Mouse (Mus musculus): Measurements from ENCODE around the gene Nxt1.

The Nxt1 gene

DNA sequence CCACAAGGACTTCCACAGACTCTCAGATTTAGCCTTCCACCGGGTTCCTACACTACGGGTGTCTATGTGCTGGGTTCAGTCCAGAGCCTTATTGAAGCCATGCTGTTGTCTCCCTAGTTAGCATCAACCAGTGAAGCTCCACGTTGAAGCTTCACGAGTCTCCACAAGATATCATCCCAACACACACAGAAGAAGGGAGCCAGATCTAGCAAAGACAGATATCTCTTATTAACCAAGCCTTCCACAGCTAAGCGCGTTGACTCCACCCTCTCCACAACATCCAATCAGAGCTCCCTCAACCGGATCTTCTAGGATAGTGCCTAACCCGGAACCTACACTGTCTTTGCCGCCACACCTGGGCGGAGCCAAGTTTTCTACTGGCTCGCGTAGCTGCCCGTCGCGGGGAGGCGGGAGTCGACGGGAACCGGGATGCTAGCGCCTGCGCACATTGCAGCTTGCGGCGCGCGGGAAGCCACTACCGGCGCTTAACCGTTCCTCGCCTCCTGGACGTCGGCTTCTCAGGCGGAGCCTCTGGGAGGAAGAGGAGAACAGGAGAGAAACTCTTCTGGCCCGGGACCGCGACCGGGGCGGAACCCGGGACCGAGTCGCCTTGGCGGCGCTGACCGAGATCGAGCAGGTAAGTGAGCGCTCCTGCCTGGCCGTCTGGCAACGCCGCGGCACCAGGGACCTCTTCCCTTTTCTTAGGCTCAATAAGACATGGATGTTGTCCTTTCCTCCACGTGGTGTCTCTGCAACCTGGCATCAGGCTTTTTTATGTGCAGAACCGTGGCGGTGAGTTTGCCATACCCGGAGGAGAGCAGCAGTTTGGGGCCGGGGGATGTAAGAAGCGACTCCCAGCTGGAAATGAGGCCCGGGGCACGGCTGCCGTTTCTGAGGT, at the start of gene Nxt1:
Gene Nxt1, plus strand, starts transcription at position 403 of the 898 bp plus-strand sequence.
- DNase-seq (ENCODE audit: inconsistent age in 2 of 2, low spot score in 1 of 2): peak; percentile 99 to 100

DNA sequence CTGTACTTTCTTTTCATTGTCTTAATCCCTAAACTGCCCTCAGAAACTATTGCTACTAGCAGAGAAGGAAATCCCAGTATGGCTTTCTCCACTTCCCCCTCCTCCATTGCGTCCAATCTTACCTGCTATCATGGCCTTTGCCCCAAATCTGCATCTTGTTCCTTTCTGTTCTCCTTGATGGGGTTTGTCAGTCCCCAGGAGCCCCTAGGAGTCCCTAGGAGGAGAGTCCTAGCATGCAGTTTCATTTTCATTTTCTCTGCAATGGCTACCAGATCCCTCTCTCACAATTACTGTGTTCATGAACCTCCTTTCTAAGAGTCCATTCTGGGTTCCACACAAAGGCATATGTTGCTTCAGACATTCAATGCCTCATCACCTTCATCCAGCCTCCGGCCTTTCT, 49.3 kb upstream of the Nxt1 start:
- no peak for DNase-seq (ENCODE audit: inconsistent age in 2 of 2, low spot score in 1 of 2)

DNA sequence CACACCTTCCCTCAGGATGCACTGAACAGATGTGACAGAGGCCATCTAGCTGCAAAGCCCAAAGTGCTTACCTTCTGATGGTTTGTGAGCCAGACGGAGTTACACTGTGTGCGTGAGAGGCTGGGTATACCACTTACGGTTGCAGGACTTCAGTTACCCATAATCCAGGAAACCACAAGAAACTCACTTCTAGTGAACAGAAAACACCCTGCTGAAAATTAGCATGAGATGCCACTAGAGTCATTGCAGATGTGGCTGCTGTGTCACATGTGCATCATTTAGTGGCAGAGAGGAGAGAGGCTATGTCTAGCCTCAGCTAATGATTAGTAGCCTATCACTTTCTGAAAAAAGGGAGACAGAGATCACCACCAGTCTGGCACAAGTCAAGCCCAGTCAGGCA, 47.9 kb upstream of the Nxt1 start:
- no peak for DNase-seq (ENCODE audit: inconsistent age in 2 of 2, low spot score in 1 of 2)

DNA sequence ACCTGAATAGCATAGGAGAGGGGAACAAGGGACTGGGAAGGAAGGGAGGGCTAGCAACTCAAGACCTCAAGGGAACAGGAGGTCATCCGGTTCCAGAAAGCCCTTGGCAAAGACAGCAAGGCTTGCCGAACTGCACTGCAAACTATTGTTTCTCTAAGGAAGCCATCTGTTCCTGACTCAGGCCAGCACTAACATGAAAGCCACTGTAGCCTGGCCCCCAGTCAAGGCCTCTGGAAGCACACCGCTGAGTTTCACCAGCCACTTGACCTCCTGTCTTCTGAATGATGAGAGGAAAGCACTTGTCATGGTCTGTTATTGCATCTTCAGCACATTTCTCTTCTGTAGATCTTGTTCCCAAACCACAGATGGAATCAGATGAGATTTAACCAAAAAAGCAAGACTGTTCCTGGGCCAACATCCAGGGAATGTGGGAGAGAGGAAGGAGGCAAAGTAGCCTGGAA, 45.4 kb upstream of the Nxt1 start:
- DNase-seq (ENCODE audit: inconsistent age in 2 of 2, low spot score in 1 of 2): peak; percentile 71 to 88

DNA sequence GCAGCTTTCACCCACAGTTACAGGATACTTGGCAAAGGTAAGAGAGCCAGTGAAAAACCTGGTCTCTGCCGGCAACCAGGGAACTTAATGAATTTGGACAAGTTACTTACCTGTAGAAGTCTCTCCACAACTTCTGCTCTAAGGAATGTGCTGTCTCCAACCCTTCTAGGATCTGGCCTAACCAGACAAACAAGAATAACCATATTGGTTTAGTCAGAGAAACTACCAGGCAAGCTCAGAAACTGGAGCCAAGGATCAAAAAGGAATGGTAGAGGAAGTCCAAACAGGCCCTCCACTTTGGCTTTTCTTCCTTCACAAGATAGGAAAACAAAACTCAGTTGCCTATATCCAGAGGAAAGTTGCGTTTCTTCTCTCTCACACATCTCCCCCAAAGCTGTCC, 41.4 kb upstream of the Nxt1 start:
- DNase-seq (ENCODE audit: inconsistent age in 2 of 2, low spot score in 1 of 2): no peak

GRCm38 (mm10) chr2:148631602-148632001, 40.8 kb upstream of the Nxt1 start:
- DNase-seq (ENCODE audit: inconsistent age in 2 of 2, low spot score in 1 of 2): peak; percentile 14 to 49

- no peak for DNase-seq (ENCODE audit: inconsistent age in 2 of 2, low spot score in 1 of 2)
Observed at GRCm38 (mm10) chr2:148634466-148634865, 37.9 kb upstream of the Nxt1 start.

- no peak for DNase-seq (ENCODE audit: inconsistent age in 2 of 2, low spot score in 1 of 2)
Observed at GRCm38 (mm10) chr2:148642610-148643370, 29.6 kb upstream of the Nxt1 start.

DNA sequence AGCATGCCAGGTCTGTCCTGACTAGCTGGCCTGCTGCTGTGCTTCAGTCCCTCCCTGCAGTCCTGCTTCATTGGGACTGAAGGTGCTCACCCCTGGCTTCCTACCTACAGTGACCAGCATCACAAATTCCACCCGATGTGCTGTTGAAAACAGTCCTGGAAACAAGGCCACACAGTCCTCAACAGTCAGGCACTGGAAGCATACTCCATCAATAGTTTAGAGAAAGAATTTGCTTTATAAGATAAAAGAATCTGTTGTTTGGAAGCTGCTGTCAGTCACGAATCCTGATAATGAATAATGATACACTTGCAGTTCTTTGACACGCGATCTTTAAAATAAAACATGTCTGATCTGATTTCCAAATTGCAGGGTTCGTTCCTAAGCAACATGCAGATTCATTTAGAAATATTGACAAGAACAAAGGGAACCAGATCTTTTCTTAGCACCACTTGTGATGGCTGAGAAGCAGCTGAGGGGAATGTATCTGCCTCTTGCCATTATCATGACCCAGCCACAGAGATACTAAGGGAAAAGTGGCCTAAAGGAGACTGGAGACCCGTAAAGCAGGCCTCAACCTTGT, 27.9 kb upstream of the Nxt1 start:
- DNase-seq (ENCODE audit: inconsistent age in 2 of 2, low spot score in 1 of 2): no peak

GRCm38 (mm10) chr2:148650587-148651357, 21.6 kb upstream of the Nxt1 start:
- no peak for DNase-seq (ENCODE audit: inconsistent age in 2 of 2, low spot score in 1 of 2)

- DNase-seq (ENCODE audit: inconsistent age in 2 of 2, low spot score in 1 of 2): peak; percentile 61 to 88
Observed at GRCm38 (mm10) chr2:148654961-148655360, 17.4 kb upstream of the Nxt1 start.

GRCm38 (mm10) chr2:148663458-148663857, 8.9 kb upstream of the Nxt1 start:
- no peak for DNase-seq (ENCODE audit: inconsistent age in 2 of 2, low spot score in 1 of 2)

DNA sequence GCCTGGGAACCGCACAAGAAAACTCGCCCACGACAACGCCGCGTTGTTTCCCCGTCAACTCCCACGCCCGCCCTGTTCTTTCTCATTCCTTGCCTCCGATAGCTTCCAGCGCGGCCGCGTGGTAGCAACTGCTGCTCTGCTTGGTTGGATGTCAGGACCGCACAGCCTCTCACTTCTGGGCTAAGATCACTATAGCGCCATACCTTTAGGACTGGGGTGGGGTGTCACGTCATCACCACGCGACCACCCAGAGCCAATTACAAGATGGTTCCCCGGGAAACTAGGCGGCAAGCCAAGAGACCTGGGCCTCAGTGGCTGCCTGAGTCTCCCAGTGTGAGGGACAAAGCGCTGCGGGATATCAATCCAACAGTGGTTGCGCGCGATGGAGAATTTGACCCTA, 5.4 kb downstream of the Nxt1 start:
- DNase-seq (ENCODE audit: inconsistent age in 2 of 2, low spot score in 1 of 2): peak; percentile 79 to 90

GRCm38 (mm10) chr2:148679346-148679745, 6.9 kb downstream of the Nxt1 start:
- peak; percentile 82 to 89 for DNase-seq (ENCODE audit: inconsistent age in 2 of 2, low spot score in 1 of 2)

DNA sequence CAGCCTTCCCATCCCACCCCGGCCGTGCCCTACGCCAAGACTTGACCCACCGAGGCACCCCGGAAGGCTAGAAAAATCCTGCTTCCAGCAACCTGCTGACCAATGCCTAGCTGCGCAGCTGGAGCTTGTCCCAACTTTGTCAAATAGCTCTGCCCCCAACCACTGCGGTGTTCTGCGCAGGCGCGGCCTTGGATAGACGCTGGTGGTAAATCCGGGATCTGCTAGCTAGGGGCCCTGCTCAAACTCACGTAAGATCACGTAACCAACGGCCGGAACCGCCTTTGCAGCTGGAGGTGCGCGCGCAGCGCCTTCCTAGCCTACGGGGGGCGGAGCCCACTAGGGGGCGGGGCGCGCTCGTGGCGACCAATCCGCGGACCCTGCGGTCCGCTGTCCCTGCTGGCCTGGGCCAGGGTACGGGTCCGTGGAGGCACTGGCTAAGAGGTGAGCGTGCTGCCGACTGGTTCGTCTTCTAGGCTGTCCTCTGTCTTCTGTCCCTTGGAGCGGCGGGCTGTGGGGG, 8.4 kb downstream of the Nxt1 start, which contains the start of gene Gzf1:
Gene Gzf1, plus strand, starts transcription at position 249 of the 517 bp plus-strand sequence.
- peak; percentile 100 for DNase-seq (ENCODE audit: inconsistent age in 2 of 2, low spot score in 1 of 2)

DNA sequence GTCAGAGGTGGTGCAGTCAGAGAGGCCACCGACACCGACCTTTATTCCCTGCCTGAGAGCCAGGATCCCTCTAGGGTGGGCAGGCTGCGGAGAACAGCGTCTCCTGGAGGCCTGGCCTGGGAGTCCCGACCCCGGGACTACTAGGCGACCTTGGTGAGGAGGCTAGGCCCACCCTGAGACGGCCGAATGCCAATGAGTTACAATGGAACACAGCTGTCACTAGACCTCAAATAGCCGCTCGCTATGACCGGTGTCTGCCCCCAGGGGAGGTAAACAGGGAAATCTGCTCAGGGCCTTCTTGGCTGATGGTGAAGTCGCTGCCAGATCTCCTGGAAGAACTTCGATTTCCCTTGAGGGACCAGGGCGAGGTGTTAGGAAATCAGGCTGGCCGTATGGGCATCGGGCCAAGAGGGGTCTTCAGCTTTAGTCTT, 9.1 kb downstream of the Nxt1 start:
- peak in 1 of 2 experiments; percentile 79 for DNase-seq (ENCODE audit: inconsistent age in 2 of 2, low spot score in 1 of 2)

DNA sequence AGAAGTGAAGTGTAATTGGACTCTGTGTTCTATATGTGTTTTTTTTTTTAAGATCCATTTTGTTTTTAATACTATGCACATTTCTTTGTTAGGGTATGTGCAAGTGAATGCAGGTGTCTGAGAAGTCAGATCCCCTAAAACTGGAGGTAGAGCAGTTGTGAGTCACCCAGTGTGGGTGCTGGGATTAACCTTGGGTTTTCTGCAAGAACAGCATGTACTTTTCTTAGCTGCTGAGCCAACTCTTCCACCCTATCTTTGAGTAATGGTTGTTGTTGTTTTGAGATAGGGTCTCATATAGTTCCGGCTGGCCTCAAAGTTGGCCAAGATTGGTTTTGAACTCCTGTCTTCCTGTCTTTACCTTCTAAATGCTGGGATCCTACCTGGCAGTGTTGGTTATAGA, 10.6 kb downstream of the Nxt1 start:
- peak; percentile 71 to 73 for DNase-seq (ENCODE audit: inconsistent age in 2 of 2, low spot score in 1 of 2)

GRCm38 (mm10) chr2:148684972-148685371, 12.6 kb downstream of the Nxt1 start:
- DNase-seq (ENCODE audit: inconsistent age in 2 of 2, low spot score in 1 of 2): no peak

DNA sequence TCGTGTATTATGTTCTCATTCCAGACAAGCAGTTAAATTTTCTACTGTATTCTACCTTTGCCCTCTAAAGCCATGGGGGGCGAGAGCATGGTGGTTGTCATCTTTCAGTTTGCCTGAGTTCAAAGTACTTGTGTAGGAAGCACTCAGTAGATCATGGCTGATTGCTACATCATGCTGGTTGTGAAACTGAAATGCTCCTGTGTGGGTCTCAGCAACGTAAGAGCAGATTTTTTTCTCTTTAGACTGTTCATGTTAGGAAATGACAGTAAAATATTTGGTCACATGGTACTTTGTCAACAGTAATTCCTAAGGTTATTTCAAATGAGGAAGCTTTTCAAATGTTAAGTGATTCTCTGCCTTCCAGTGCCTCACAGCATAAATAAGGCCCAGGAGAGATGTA, 13.3 kb downstream of the Nxt1 start:
- peak in 1 of 2 experiments; percentile 50 for DNase-seq (ENCODE audit: inconsistent age in 2 of 2, low spot score in 1 of 2)

GRCm38 (mm10) chr2:148686862-148687261, 14.5 kb downstream of the Nxt1 start:
- no peak for DNase-seq (ENCODE audit: inconsistent age in 2 of 2, low spot score in 1 of 2)
